Mouse (Mus musculus): Measurements from ENCODE around the gene Rgs14. TPM values are rescaled to one million over a fixed set of nuclear protein-coding genes. Genes with fewer than 3 reads are reported as not detected.

Gene Rgs14
- polyA plus RNA-seq, 1 experiment: not detected

DNA sequence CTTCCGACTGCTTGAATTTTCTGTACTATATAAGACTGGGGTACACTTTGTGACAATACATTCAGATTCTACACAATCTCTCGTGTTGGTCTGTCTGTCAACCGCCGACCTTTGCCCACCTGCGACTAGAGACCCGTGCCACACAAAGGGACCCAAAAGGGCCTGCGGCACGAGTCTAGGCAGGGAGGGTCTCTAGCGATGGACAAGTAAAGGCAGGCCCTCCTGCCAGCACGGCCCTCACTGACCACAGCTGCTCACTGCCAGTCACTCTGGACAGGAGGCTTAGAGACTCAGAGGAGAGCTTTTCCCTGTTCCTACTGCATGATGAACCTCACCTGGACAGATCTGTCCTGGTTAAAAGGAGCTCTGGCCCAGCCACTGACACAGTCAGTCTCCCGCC is 27.1 kb upstream of the Rgs14 start:
- H3K4me3 ChIP-seq (ENCODE audit: insufficient read depth, low read length): no peak overlapping the region
- H3K27ac ChIP-seq (ENCODE audit: insufficient read depth, low read length): no peak overlapping the region
- TF ChIP-seq CTCF (IDR thresholded peaks at IDR 0.05; ENCODE audit: borderline replicate concordance, insufficient read depth, low read length) (no peak), POLR2A (IDR thresholded peaks at IDR 0.05; ENCODE audit: low read depth, low read length) (no peak)
- H3K4me1 ChIP-seq (ENCODE audit: control insufficient read depth, insufficient read depth, low read length): peaks cover 2% of the 10 kb centered on the region; the same call in 1 of the 2 replicates

DNA sequence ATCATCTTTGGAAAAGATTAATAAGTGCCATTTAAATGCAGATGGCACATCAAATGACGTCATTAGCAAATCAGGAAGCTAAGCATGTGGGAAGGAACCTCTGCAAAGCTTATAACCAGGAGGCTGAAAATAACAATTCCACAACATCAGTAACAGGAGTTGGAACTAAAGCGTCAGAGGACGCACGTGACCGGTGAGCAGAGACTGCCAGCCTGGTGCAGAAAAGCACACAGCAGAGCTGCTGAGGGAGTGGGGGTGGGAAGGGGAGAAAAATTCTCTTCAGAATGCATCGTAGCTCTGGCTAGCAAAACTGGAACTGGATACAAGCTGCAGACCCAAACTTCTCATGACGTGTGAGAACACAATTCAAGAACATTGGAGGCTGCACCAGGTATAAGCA is 25.2 kb upstream of the Rgs14 start:
- Histone ChIP-seq H3K4me1 (ENCODE audit: control insufficient read depth, insufficient read depth, low read length) (peaks cover 1% of the 10 kb centered on the region; the same call in 1 of the 2 replicates), H3K27ac (ENCODE audit: insufficient read depth, low read length) (no peak overlapping the region), H3K4me3 (ENCODE audit: insufficient read depth, low read length) (no peak overlapping the region)
- TF ChIP-seq POLR2A (IDR thresholded peaks at IDR 0.05; ENCODE audit: low read depth, low read length) (no peak), CTCF (IDR thresholded peaks at IDR 0.05; ENCODE audit: borderline replicate concordance, insufficient read depth, low read length) (no peak)

DNA sequence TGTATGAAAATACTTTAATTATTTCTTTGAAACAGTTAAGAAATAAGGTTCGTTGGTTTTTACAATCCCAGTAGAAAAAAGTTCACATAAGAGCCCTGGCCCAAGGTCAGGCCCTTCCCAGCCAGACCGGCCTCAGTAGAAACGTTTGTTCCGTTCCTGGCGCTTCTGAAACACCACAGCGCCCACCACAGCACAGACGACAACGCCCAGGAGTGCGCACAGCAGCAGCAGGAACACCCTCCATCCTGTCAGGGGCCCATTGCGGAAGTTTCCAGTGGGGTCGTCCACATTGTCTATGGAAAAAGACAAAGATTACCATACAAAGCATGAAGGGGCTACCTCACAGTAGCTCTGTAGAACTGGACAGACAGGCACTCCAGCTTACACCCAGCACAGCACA is 22.8 kb upstream of the Rgs14 start:
- TF ChIP-seq POLR2A (IDR thresholded peaks at IDR 0.05; ENCODE audit: low read depth, low read length) (no peak), CTCF (IDR thresholded peaks at IDR 0.05; ENCODE audit: borderline replicate concordance, insufficient read depth, low read length) (no peak)
- Histone ChIP-seq H3K4me1 (ENCODE audit: control insufficient read depth, insufficient read depth, low read length) (no peaks in the 10 kb centered on the region), H3K27ac (ENCODE audit: insufficient read depth, low read length) (no peak overlapping the region), H3K4me3 (ENCODE audit: insufficient read depth, low read length) (no peak overlapping the region)

DNA sequence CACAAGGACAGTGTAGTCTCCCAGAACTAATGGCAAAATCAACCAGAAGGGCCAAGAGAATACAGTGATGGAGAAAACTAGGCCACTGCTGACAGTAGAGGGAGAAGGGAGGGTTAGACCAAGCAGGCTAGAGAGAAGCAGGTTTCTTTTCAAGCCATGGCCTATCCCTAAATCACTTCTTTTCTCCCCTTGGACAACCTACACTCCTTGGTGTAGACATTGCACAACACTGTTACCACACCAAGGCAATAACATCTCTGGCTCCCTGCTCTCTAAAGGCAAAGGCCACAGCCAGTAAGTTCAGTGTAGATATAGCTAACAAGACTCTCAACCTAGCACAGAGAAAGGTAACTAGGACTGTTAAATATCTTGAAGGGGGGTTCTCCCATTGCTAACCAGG is 8.4 kb upstream of the Rgs14 start:
- Histone ChIP-seq H3K4me1 (ENCODE audit: control insufficient read depth, insufficient read depth, low read length) (peaks cover 9% of the 10 kb centered on the region), H3K27ac (ENCODE audit: insufficient read depth, low read length) (no peak overlapping the region), H3K4me3 (ENCODE audit: insufficient read depth, low read length) (peak overlapping the region; percentile 99)
- no peak for TF ChIP-seq POLR2A (IDR thresholded peaks at IDR 0.05; ENCODE audit: low read depth, low read length)
- no peak for TF ChIP-seq CTCF (IDR thresholded peaks at IDR 0.05; ENCODE audit: borderline replicate concordance, insufficient read depth, low read length)

DNA sequence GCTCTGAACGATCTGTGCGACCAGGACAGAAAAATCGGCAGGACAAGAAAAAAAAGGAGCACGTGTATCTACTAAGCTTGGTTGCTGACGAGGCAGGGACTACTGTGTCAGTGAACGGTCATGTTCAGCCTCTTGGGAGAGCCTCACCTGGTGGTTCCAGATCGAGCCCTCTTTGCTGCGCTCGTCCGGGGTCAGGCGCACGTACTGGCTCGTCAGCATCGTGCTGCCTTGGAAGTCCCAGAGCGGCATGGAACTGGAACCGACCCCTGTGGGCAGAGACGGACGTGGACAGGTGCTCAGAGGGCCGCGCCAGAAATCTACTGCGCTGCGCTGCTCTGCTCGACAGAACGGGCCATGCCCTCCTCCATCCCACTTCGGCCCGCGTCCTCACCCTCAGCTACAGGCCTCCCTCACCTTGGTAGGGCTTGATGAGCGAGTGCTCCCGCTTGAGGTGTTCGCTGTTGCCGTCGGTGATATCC is 7.5 kb upstream of the Rgs14 start:
- Histone ChIP-seq H3K27ac (ENCODE audit: insufficient read depth, low read length) (peak overlapping the region; percentile 65), H3K4me1 (ENCODE audit: control insufficient read depth, insufficient read depth, low read length) (peaks cover 9% of the 10 kb centered on the region), H3K4me3 (ENCODE audit: insufficient read depth, low read length) (peak overlapping the region; percentile 99)
- TF ChIP-seq CTCF (IDR thresholded peaks at IDR 0.05; ENCODE audit: borderline replicate concordance, insufficient read depth, low read length) (no peak), POLR2A (IDR thresholded peaks at IDR 0.05; ENCODE audit: low read depth, low read length) (no peak)

DNA sequence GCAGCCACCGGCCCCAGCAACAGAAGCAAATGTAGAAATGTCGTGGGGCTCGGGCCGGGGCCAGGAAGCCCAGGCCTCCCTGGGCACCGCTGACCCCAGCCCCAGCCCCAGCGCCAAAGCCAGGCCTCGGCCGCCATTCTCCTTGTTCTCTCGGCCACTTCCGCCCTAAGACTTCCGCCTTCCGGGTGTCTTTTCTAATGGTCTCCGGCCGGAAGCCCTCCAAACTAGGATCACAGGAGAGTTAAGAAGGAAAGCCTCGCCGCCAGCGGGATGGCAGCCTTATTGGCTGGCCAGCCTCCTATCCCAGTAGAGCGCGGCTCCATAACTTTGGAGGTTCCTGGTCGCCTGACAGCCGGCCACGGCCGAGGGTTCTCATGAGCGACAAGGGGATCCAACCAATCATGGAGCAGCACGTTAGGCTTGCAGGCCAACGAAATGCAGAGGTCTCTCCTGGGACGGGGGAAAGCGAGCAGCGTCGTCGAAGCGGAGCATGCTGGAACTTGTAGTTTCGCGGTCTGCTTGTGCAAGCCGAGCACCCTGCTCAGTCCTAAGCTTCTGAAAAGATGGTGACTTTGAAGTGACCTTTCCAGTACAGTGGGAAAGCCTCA is 7.0 kb upstream of the Rgs14 start, which contains the start of gene Lman2:
Gene Lman2 (minus strand): TSS at position 331 of the 608 bp plus-strand sequence.
- H3K27ac ChIP-seq (ENCODE audit: insufficient read depth, low read length): peak within 1 kb of the TSS; percentile 65
- H3K4me3 ChIP-seq (ENCODE audit: insufficient read depth, low read length): peak within 1 kb of the TSS; percentile 99
- peaks cover 9% of the 10 kb centered on the region for H3K4me1 ChIP-seq (ENCODE audit: control insufficient read depth, insufficient read depth, low read length)
- no peak for TF ChIP-seq CTCF (IDR thresholded peaks at IDR 0.05; ENCODE audit: borderline replicate concordance, insufficient read depth, low read length)
- TF ChIP-seq POLR2A (IDR thresholded peaks at IDR 0.05; ENCODE audit: low read depth, low read length): peak; percentile 60

DNA sequence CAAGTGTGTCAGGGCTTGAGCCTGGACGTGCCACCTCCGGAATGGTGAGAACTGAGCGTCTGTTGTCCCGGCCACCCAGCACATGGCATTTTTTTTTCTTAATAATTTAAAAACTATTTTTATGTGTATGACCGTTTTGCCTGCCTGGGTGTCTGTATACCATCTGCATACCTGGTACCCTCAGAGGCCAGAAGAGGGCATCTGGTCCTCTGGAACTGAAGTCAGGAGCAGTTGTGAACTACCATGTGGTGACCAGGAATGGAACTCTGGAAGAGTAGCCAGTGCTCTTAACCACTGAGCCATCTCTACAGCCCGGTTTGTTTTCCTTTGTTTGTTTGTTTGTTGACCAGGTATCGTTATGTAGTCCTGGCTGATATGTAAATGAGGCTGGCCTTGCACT is 1.1 kb upstream of the Rgs14 start:
- TF ChIP-seq POLR2A (IDR thresholded peaks at IDR 0.05; ENCODE audit: low read depth, low read length) (no peak), CTCF (IDR thresholded peaks at IDR 0.05; ENCODE audit: borderline replicate concordance, insufficient read depth, low read length) (no peak)
- Histone ChIP-seq H3K4me3 (ENCODE audit: insufficient read depth, low read length) (no peak overlapping the region), H3K4me1 (ENCODE audit: control insufficient read depth, insufficient read depth, low read length) (no peaks in the 10 kb centered on the region), H3K27ac (ENCODE audit: insufficient read depth, low read length) (no peak overlapping the region)

DNA sequence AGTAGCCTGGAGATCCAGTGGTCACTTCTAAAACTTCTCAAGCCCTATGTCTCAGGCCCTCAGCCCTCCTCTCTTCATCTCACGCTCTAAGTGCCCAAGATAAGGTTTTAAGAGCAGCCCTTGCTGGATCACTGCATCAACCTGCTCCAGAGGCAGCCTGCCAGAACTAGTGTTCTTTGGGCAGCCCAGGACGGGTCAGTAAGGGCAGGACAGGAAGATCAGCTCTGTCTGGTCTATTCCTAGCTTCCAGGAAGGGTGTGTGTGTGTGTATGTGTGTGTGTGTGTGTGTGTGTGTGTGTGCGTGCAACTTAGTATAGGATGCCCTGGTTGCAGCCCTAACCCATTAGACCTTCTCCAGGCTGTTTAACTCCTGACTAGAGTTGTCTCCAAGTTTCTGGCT is 702 bp downstream of the Rgs14 start:
- H3K4me1 ChIP-seq (ENCODE audit: control insufficient read depth, insufficient read depth, low read length): no peaks in the 10 kb centered on the region
- no peak overlapping the region for H3K27ac ChIP-seq (ENCODE audit: insufficient read depth, low read length)
- TF ChIP-seq POLR2A (IDR thresholded peaks at IDR 0.05; ENCODE audit: low read depth, low read length): no peak
- H3K4me3 ChIP-seq (ENCODE audit: insufficient read depth, low read length): no peak overlapping the region

DNA sequence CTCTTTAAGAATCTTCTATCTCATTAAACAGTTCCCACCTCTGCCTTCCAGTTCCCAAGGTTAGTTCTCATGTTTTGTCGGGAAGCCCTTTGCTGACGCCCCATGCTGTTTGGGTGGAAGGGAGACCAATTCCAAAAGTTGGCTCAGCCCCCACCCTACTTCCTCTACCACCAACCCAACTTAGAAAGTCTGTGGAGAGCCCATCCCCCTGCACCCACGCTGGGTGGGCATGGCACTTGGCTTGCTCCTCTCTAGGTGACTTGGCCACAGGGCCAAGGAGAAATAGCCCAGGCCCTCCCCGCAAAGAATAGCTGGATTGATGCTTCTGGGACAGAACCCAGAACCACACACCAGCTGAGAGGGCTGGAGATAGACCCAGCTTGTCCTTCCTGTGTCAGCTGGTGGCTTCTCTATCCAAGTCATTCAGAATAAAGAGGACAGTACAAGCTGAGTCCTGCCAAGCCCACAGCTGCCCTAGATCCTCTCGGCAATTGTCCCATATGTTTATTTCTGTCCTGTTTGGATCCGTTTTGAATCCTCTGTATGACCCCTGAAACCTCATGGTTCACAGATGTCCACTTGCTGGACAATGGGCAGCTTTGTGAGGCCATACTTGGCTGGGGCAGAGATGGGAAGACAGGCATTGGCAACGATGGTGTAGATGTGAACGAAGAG is 1.6 kb downstream of the Rgs14 start:
- TF ChIP-seq POLR2A (IDR thresholded peaks at IDR 0.05; ENCODE audit: low read depth, low read length): no peak
- no peak for TF ChIP-seq CTCF (IDR thresholded peaks at IDR 0.05; ENCODE audit: borderline replicate concordance, insufficient read depth, low read length)

DNA sequence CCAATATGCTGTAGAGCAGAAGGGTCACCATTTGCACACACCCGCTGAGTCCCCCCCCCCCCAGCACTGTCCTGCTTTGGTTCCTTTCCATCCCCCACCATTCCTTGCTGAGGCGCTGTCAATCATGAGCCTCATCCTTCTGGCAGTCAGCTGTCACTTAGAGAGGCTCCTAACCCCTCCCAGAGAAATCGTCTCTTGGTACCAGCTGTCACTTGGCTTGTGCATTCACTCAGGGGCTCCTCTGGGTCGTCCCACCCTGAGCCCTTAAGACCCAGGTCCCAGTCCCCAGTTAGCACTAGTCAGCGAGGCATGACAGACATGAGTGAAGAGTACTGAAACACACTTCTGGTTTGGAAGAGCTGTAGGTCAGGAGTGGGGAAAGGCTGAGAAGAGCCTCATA is 2.2 kb downstream of the Rgs14 start:
- Histone ChIP-seq H3K4me1 (ENCODE audit: control insufficient read depth, insufficient read depth, low read length) (no peaks in the 10 kb centered on the region), H3K27ac (ENCODE audit: insufficient read depth, low read length) (no peak overlapping the region), H3K4me3 (ENCODE audit: insufficient read depth, low read length) (no peak overlapping the region)
- TF ChIP-seq POLR2A (IDR thresholded peaks at IDR 0.05; ENCODE audit: low read depth, low read length) (no peak), CTCF (IDR thresholded peaks at IDR 0.05; ENCODE audit: borderline replicate concordance, insufficient read depth, low read length) (no peak)

More for the DNA sequence above, 1.6 kb downstream of the Rgs14 start:
- Histone ChIP-seq H3K27ac (ENCODE audit: insufficient read depth, low read length) (no peak overlapping the region), H3K4me1 (ENCODE audit: control insufficient read depth, insufficient read depth, low read length) (no peaks in the 10 kb centered on the region), H3K4me3 (ENCODE audit: insufficient read depth, low read length) (no peak overlapping the region)
